Mouse (Mus musculus) forebrain, embryonic 14.5 days (tissue): ENCODE results near the gene Pde4dip. TPM values are rescaled to one million over a fixed set of nuclear protein-coding genes. Genes with fewer than 3 reads are reported as not detected.

Experiments
- ATAC-seq: fragments of 200-750 bp; cut with Nextera tagmentation; 2 replicates; pipeline ENCODE4 v1.8.0; 2017; ENCODE audit warnings: mild to moderate bottlenecking, moderate library complexity
- DNase-seq: peaks from one replicate; pipeline ENCODE4 v3.0.0-alpha.2; 2015; ENCODE audit warnings: low spot score
- H3K27ac ChIP-seq: fragments of 300-500 bp; sonication (generic); 2 replicates; pipeline ENCODE4 v1.5.1; 2014; ENCODE audit warnings: low read depth, mild to moderate bottlenecking, control low read depth, low read length, moderate library complexity
- H3K27me3 ChIP-seq: fragments of 300-500 bp; sonication (generic); replicated peaks from 2 replicates; pipeline ENCODE4 v1.6.1; 2014; ENCODE audit warnings: low read length, control low read depth, mixed read lengths; ENCODE audit not compliant: control insufficient read depth, insufficient read depth
- H3K36me3 ChIP-seq: fragments of 300-500 bp; sonication (generic); 2 replicates; pipeline ENCODE4 v1.6.1; 2014; ENCODE audit warnings: low read length, control low read depth; ENCODE audit not compliant: control insufficient read depth, insufficient read depth
- H3K4me1 ChIP-seq: fragments of 300-500 bp; sonication (generic); 2 replicates; pipeline ENCODE4 v1.6.1; 2014; ENCODE audit warnings: antibody characterized with exemption, low read length, control low read depth; ENCODE audit not compliant: control insufficient read depth, insufficient read depth
- H3K4me2 ChIP-seq: fragments of 300-500 bp; sonication (generic); 2 replicates; pipeline ENCODE4 v1.6.1; 2014; ENCODE audit warnings: mild to moderate bottlenecking, control low read depth, low read length
- H3K4me3 ChIP-seq: fragments of 300-500 bp; sonication (generic); 2 replicates; pipeline ENCODE4 v1.5.1; 2014; ENCODE audit warnings: low read depth, low read length, control low read depth
- H3K9ac ChIP-seq: fragments of 300-500 bp; sonication (generic); 2 replicates; pipeline ENCODE4 v1.6.1; 2014; ENCODE audit warnings: mild to moderate bottlenecking, low read length, control low read depth, moderate library complexity
- H3K9me3 ChIP-seq: fragments of 300-500 bp; sonication (generic); replicated peaks from 2 replicates; pipeline ENCODE4 v1.6.1; 2016; ENCODE audit warnings: low read length, control low read depth, mixed read lengths; ENCODE audit not compliant: control insufficient read depth
- WGBS: fragments of 180-500 bp; shearing (Covaris S2); extraction: QIAGEN DNeasy Blood & Tissue Kit; methylation state at CpG from one replicate; pipeline ENCODE4 v1.1.7; 2014; 5-methylcytosine and 5-hydroxymethylcytosine counted together
- polyA plus RNA-seq: library from polyadenylated mRNA; unstranded; fragments of >200 nt; fragmentation: Nextera tagmentation; extraction: Ambion mirVana; gene quantifications from 2 replicates; pipeline ENCODE4 v1.2.1, GENCODE M21; 2014

Pde4dip gene
- polyA plus RNA-seq, 1 experiment from 2014 or later = 50.6 TPM

- Histone ChIP-seq H3K9ac (no peak overlapping the region), H3K27ac (no peak overlapping the region), H3K4me3 (no peak overlapping the region), H3K4me1 (0 out of 2 replicates have a peak, but pooled peaks cover 6% of the 10 kb centered on the region), H3K4me2 (no peak overlapping the region), H3K36me3 (no peaks in the 10 kb centered on the region), H3K27me3 (no peaks in the 10 kb centered on the region), H3K9me3 (no peaks in the 10 kb centered on the region)
- ATAC-seq (no peak; the same call in 1 of the 2 replicates), DNase-seq (peak; percentile 51)
- WGBS = 79% methylated on average over 7 of the region's 7 CpGs
Measured at GRCm38 (mm10) chr3:97931310-97931885, 42.9 kb upstream of the Pde4dip start.

- no peak overlapping the region for H3K4me3 ChIP-seq
- no peaks in the 10 kb centered on the region for H3K36me3 ChIP-seq
- H3K9me3 ChIP-seq = no peaks in the 10 kb centered on the region
- H3K27me3 ChIP-seq = no peaks in the 10 kb centered on the region
- ATAC-seq (no peak), DNase-seq (no peak)
- no peak overlapping the region for H3K4me2 ChIP-seq
- H3K9ac ChIP-seq = no peak overlapping the region
- no peak overlapping the region for H3K27ac ChIP-seq
- WGBS = 64% methylated on average over 8 of the region's 8 CpGs
- 0 out of 2 replicates have a peak, but pooled peaks cover 6% of the 10 kb centered on the region for H3K4me1 ChIP-seq
Measured at GRCm38 (mm10) chr3:97930787-97931158, 42.3 kb upstream of the Pde4dip start.

- DNase-seq = no peak
- ATAC-seq = no peak
- no peak overlapping the region for H3K9ac ChIP-seq
- WGBS = 73% methylated on average over 12 of the region's 12 CpGs
- no peak overlapping the region for H3K27ac ChIP-seq
- H3K4me2 ChIP-seq = no peak overlapping the region
- H3K4me3 ChIP-seq = no peak overlapping the region
- H3K9me3 ChIP-seq = no peaks in the 10 kb centered on the region
- no peaks in the 10 kb centered on the region for H3K27me3 ChIP-seq
- H3K4me1 ChIP-seq = 0 out of 2 replicates have a peak, but pooled peaks cover 6% of the 10 kb centered on the region
- H3K36me3 ChIP-seq = no peaks in the 10 kb centered on the region
Measured at GRCm38 (mm10) chr3:97930141-97930786, 41.8 kb upstream of the Pde4dip start.

GRCm38 (mm10) chr3:97928968-97929858, 40.7 kb upstream of the Pde4dip start:
- Histone ChIP-seq H3K4me3 (no peak overlapping the region), H3K9ac (no peak overlapping the region), H3K9me3 (no peaks in the 10 kb centered on the region), H3K27me3 (no peaks in the 10 kb centered on the region), H3K4me2 (no peak overlapping the region), H3K4me1 (0 out of 2 replicates have a peak, but pooled peaks cover 6% of the 10 kb centered on the region), H3K36me3 (0 out of 2 replicates have a peak, but pooled peaks cover 1% of the 10 kb centered on the region), H3K27ac (no peak overlapping the region)
- ATAC-seq (peak; percentile 84), DNase-seq (peak; percentile 94)
- WGBS = 62% methylated on average over 9 of the region's 9 CpGs

DNA sequence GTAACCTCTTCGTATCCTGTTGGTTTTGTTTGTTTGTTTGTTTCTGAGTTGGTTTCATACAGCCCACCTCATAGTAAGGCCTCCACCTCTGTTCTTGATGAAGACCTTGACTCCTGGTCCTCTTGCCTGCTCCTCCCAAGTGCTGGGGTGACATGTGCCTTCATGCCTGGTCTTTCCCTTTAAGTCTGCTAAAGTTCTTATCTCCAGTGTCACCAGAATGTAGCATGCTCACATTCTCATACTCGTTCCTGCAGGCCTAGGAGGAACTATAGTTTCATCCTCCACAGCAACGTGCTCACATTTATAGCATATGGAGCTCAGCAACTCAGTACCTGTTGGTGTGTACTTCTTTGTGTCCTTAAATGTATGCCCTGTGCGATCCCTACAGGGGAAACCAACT, 38.8 kb upstream of the Pde4dip start:
- Histone ChIP-seq H3K4me3 (no peak overlapping the region), H3K9me3 (no peaks in the 10 kb centered on the region), H3K27me3 (no peaks in the 10 kb centered on the region), H3K9ac (no peak overlapping the region), H3K4me2 (no peak overlapping the region), H3K4me1 (0 out of 2 replicates have a peak, but pooled peaks cover 6% of the 10 kb centered on the region), H3K36me3 (peaks cover 18% of the 10 kb centered on the region; the same call in 1 of the 2 replicates), H3K27ac (no peak overlapping the region)
- WGBS = 86% methylated on average over 4 of the region's 4 CpGs
- ATAC-seq (no peak), DNase-seq (no peak)

DNA sequence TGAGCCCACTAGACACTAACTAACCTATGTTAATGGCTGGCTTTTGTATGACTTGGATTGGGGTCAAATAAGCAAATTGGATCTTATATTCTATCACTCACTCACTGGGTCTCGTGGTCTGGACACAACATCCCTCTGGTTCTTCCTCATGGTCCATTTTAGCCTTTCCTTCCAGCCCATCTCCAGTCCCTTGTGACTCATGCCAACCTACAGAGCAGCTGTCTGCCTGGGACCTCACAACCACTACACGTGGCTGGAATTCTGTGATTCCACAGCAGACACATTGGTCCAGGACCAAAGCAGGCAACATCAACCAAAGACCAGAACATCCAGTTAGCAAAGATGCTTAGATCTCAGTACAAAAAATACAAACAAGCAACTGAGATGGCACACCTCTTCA, 36.7 kb upstream of the Pde4dip start:
- WGBS = 90% methylated on average over 2 of the region's 2 CpGs
- Histone ChIP-seq H3K9ac (no peak overlapping the region), H3K27ac (no peak overlapping the region), H3K4me3 (no peak overlapping the region), H3K27me3 (no peaks in the 10 kb centered on the region), H3K36me3 (peaks cover 34% of the 10 kb centered on the region), H3K4me2 (no peak overlapping the region), H3K9me3 (no peaks in the 10 kb centered on the region), H3K4me1 (no peaks in the 10 kb centered on the region)
- DNase-seq = no peak
- ATAC-seq = no peak

DNA sequence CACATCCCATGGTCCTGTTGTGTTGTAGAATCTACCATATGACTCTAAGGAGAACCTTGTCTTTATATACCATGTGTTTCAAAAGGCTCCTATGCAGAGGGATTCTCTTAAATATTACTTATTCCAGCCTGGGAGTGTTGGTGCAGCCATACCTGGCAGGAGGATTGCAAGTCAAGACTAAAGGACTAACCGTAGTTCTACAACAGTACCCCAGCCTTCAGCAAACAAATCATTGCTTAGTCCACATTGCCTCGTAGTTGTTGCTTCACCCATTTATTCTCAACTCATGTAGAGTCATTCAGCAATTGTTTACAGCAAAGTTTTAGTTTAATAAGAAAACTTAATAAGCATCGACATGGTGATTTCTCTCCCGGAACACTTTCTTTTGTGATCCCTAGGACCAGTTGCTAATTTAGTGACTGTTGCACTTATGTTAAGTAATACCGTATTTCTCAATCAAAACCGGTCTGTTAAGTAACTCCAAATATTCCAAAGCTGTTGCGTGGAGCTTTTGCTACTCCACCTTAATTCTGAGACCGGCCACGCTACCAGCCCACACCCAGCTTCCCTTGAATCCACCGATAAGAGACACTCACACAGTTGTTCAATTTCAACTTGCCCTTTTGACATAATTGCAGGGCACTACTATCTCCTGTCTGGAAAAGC, 30.5 kb upstream of the Pde4dip start:
- 97% methylated on average over 10 of the region's 10 CpGs for WGBS
- Histone ChIP-seq H3K27ac (no peak overlapping the region), H3K4me2 (no peak overlapping the region), H3K9me3 (no peaks in the 10 kb centered on the region), H3K36me3 (peaks cover 62% of the 10 kb centered on the region), H3K9ac (no peak overlapping the region), H3K4me1 (no peaks in the 10 kb centered on the region), H3K27me3 (no peaks in the 10 kb centered on the region), H3K4me3 (no peak overlapping the region)
- ATAC-seq (no peak), DNase-seq (no peak)

- Histone ChIP-seq H3K27ac (no peak overlapping the region), H3K4me2 (no peak overlapping the region), H3K36me3 (peaks cover 34% of the 10 kb centered on the region), H3K27me3 (no peaks in the 10 kb centered on the region), H3K4me3 (no peak overlapping the region), H3K9ac (no peak overlapping the region), H3K4me1 (no peaks in the 10 kb centered on the region), H3K9me3 (no peaks in the 10 kb centered on the region)
- no peak for ATAC-seq
- peak; percentile 57 for DNase-seq
- 78% methylated on average over 4 of the region's 4 CpGs for WGBS
Measured at GRCm38 (mm10) chr3:97915081-97915480, 26.6 kb upstream of the Pde4dip start.
